Mouse (Mus musculus): ENCODE measurements around the gene Lgals3bp. TPM values are rescaled to one million over a fixed set of nuclear protein-coding genes. Genes with fewer than 3 reads are reported as not detected.

Gene Lgals3bp
- polyA plus RNA-seq, 1 experiment, result 253 TPM

GRCm38 (mm10) chr11:118438665-118439414 is 36.9 kb upstream of the Lgals3bp start:
- DNase-seq (ENCODE audit: low read depth in 1 of 2, low spot score in 2 of 2), result no peak
- H3K4me1 ChIP-seq (ENCODE audit: control insufficient read depth, insufficient read depth, insufficient read length), result no peaks in the 10 kb centered on the region
- TF ChIP-seq CTCF (IDR thresholded peaks at IDR 0.05; ENCODE audit: extremely low read depth, insufficient read depth, insufficient read length, insufficient replicate concordance), result no peak
- TF ChIP-seq POLR2A (IDR thresholded peaks at IDR 0.05; ENCODE audit: low read depth, low read length), result no peak
- H3K36me3 ChIP-seq (ENCODE audit: control insufficient read depth, insufficient read depth, low read length), result no peaks in the 10 kb centered on the region
- peak overlapping the region; percentile 25; the same call in 1 of the 2 replicates for H3K27ac ChIP-seq (ENCODE audit: insufficient read depth, low read length)
- no peaks in the 10 kb centered on the region for H3K27me3 ChIP-seq (ENCODE audit: control insufficient read depth, insufficient read depth, low read length)
- WGBS, result 68% methylated on average over 11 of the region's 11 CpGs
- no peak overlapping the region for H3K4me3 ChIP-seq (ENCODE audit: extremely low read depth, insufficient read depth, insufficient read length)

- no peak for DNase-seq (ENCODE audit: low read depth in 1 of 2, low spot score in 2 of 2)
- TF ChIP-seq CTCF (IDR thresholded peaks at IDR 0.05; ENCODE audit: extremely low read depth, insufficient read depth, insufficient read length, insufficient replicate concordance) (no peak), POLR2A (IDR thresholded peaks at IDR 0.05; ENCODE audit: low read depth, low read length) (no peak)
- WGBS, result 75% methylated on average over 6 of the region's 6 CpGs
- Histone ChIP-seq H3K4me1 (ENCODE audit: control insufficient read depth, insufficient read depth, insufficient read length) (no peaks in the 10 kb centered on the region), H3K27me3 (ENCODE audit: control insufficient read depth, insufficient read depth, low read length) (no peaks in the 10 kb centered on the region), H3K4me3 (ENCODE audit: extremely low read depth, insufficient read depth, insufficient read length) (no peak overlapping the region), H3K36me3 (ENCODE audit: control insufficient read depth, insufficient read depth, low read length) (no peaks in the 10 kb centered on the region), H3K27ac (ENCODE audit: insufficient read depth, low read length) (no peak overlapping the region)
These were observed 34.6 kb upstream of the Lgals3bp start for GRCm38 (mm10) chr11:118436471-118436935.

- WGBS, result 73% methylated on average over 13 of the region's 13 CpGs
- Histone ChIP-seq H3K27ac (ENCODE audit: insufficient read depth, low read length) (no peak overlapping the region), H3K4me1 (ENCODE audit: control insufficient read depth, insufficient read depth, insufficient read length) (no peaks in the 10 kb centered on the region), H3K36me3 (ENCODE audit: control insufficient read depth, insufficient read depth, low read length) (no peaks in the 10 kb centered on the region), H3K4me3 (ENCODE audit: extremely low read depth, insufficient read depth, insufficient read length) (no peak overlapping the region), H3K27me3 (ENCODE audit: control insufficient read depth, insufficient read depth, low read length) (no peaks in the 10 kb centered on the region)
- TF ChIP-seq CTCF (IDR thresholded peaks at IDR 0.05; ENCODE audit: extremely low read depth, insufficient read depth, insufficient read length, insufficient replicate concordance), result no peak
- no peak for TF ChIP-seq POLR2A (IDR thresholded peaks at IDR 0.05; ENCODE audit: low read depth, low read length)
- DNase-seq (ENCODE audit: low read depth in 1 of 2, low spot score in 2 of 2), result no peak
These were observed 32.2 kb upstream of the Lgals3bp start for GRCm38 (mm10) chr11:118434093-118434492.

GRCm38 (mm10) chr11:118433398-118433868 is 31.5 kb upstream of the Lgals3bp start:
- Histone ChIP-seq H3K27me3 (ENCODE audit: control insufficient read depth, insufficient read depth, low read length) (no peaks in the 10 kb centered on the region), H3K4me1 (ENCODE audit: control insufficient read depth, insufficient read depth, insufficient read length) (no peaks in the 10 kb centered on the region; the same call in 1 of the 2 replicates), H3K27ac (ENCODE audit: insufficient read depth, low read length) (no peak overlapping the region), H3K36me3 (ENCODE audit: control insufficient read depth, insufficient read depth, low read length) (no peaks in the 10 kb centered on the region), H3K4me3 (ENCODE audit: extremely low read depth, insufficient read depth, insufficient read length) (no peak overlapping the region)
- WGBS, result 74% methylated on average over 10 of the region's 10 CpGs
- TF ChIP-seq CTCF (IDR thresholded peaks at IDR 0.05; ENCODE audit: extremely low read depth, insufficient read depth, insufficient read length, insufficient replicate concordance) (no peak), POLR2A (IDR thresholded peaks at IDR 0.05; ENCODE audit: low read depth, low read length) (no peak)
- no peak for DNase-seq (ENCODE audit: low read depth in 1 of 2, low spot score in 2 of 2)

GRCm38 (mm10) chr11:118431100-118431948 is 29.4 kb upstream of the Lgals3bp start:
- H3K27me3 ChIP-seq (ENCODE audit: control insufficient read depth, insufficient read depth, low read length), result no peaks in the 10 kb centered on the region
- TF ChIP-seq POLR2A (IDR thresholded peaks at IDR 0.05; ENCODE audit: low read depth, low read length) (no peak), CTCF (IDR thresholded peaks at IDR 0.05; ENCODE audit: extremely low read depth, insufficient read depth, insufficient read length, insufficient replicate concordance) (no peak)
- no peaks in the 10 kb centered on the region for H3K36me3 ChIP-seq (ENCODE audit: control insufficient read depth, insufficient read depth, low read length)
- H3K27ac ChIP-seq (ENCODE audit: insufficient read depth, low read length), result peak overlapping the region; percentile 8; the same call in 1 of the 2 replicates
- DNase-seq (ENCODE audit: low read depth in 1 of 2, low spot score in 2 of 2), result no peak
- H3K4me3 ChIP-seq (ENCODE audit: extremely low read depth, insufficient read depth, insufficient read length), result no peak overlapping the region
- no peaks in the 10 kb centered on the region; the same call in 1 of the 2 replicates for H3K4me1 ChIP-seq (ENCODE audit: control insufficient read depth, insufficient read depth, insufficient read length)
- WGBS, result 85% methylated on average over 16 of the region's 16 CpGs

- no peaks in the 10 kb centered on the region for H3K36me3 ChIP-seq (ENCODE audit: control insufficient read depth, insufficient read depth, low read length)
- H3K4me3 ChIP-seq (ENCODE audit: extremely low read depth, insufficient read depth, insufficient read length), result no peak overlapping the region
- TF ChIP-seq CTCF (IDR thresholded peaks at IDR 0.05; ENCODE audit: extremely low read depth, insufficient read depth, insufficient read length, insufficient replicate concordance), result no peak
- TF ChIP-seq POLR2A (IDR thresholded peaks at IDR 0.05; ENCODE audit: low read depth, low read length), result no peak
- WGBS, result 72% methylated on average over 4 of the region's 4 CpGs
- peak overlapping the region; percentile 42; the same call in 1 of the 2 replicates for H3K27ac ChIP-seq (ENCODE audit: insufficient read depth, low read length)
- no peaks in the 10 kb centered on the region; the same call in 1 of the 2 replicates for H3K4me1 ChIP-seq (ENCODE audit: control insufficient read depth, insufficient read depth, insufficient read length)
- no peaks in the 10 kb centered on the region for H3K27me3 ChIP-seq (ENCODE audit: control insufficient read depth, insufficient read depth, low read length)
- DNase-seq (ENCODE audit: low read depth in 1 of 2, low spot score in 2 of 2), result no peak
These were observed 28.5 kb upstream of the Lgals3bp start for GRCm38 (mm10) chr11:118430291-118430885.
